Mouse (Mus musculus) splenic B cell, adult 2 months (primary cell): Measurements from ENCODE around the gene Prr7.

Experiments used
- DNase-seq: peaks from one replicate; pipeline ENCODE4 v3.0.0-alpha.2; 2011; ENCODE audit warnings: low read depth, low spot score
- H3K27me3 ChIP-seq: 2 replicates; pipeline ENCODE4 v1.6.1; 2012; ENCODE audit warnings: mild to moderate bottlenecking, low read length, moderate library complexity, mixed read lengths; ENCODE audit not compliant: control insufficient read depth, poor library complexity, insufficient read depth, severe bottlenecking
- H3K36me3 ChIP-seq: 2 replicates; pipeline ENCODE4 v1.6.1; 2012; ENCODE audit warnings: mild to moderate bottlenecking, low read length, moderate library complexity, mixed read lengths; ENCODE audit not compliant: control insufficient read depth, poor library complexity, insufficient read depth, severe bottlenecking

Gene Prr7

GRCm38 (mm10) chr13:55479008-55479407, 14.9 kb downstream of the Prr7 start:
- Histone ChIP-seq H3K36me3 (no peaks in the 10 kb centered on the region), H3K27me3 (no peaks in the 10 kb centered on the region)
- DNase-seq = peak; percentile 83

- no peak for DNase-seq
- H3K27me3 ChIP-seq = no peaks in the 10 kb centered on the region
These were observed 15.9 kb downstream of the Prr7 start for GRCm38 (mm10) chr13:55479929-55480328.

GRCm38 (mm10) chr13:55482542-55482941, 18.5 kb downstream of the Prr7 start:
- H3K27me3 ChIP-seq = no peaks in the 10 kb centered on the region
- H3K36me3 ChIP-seq = no peaks in the 10 kb centered on the region
- DNase-seq = no peak

More at GRCm38 (mm10) chr13:55479929-55480328, 15.9 kb downstream of the Prr7 start:
- H3K36me3 ChIP-seq = no peaks in the 10 kb centered on the region

- H3K36me3 ChIP-seq = no peaks in the 10 kb centered on the region
- no peaks in the 10 kb centered on the region; the same call in 1 of the 2 replicates for H3K27me3 ChIP-seq
- no peak for DNase-seq
These were observed 19.0 kb downstream of the Prr7 start for GRCm38 (mm10) chr13:55483071-55483470.

- Histone ChIP-seq H3K27me3 (no peaks in the 10 kb centered on the region; the same call in 1 of the 2 replicates), H3K36me3 (no peaks in the 10 kb centered on the region)
- DNase-seq = no peak
These were observed 19.5 kb downstream of the Prr7 start for GRCm38 (mm10) chr13:55483593-55483992.

- DNase-seq = no peak
- Histone ChIP-seq H3K36me3 (no peaks in the 10 kb centered on the region), H3K27me3 (no peaks in the 10 kb centered on the region; the same call in 1 of the 2 replicates)
These were observed 20.5 kb downstream of the Prr7 start for GRCm38 (mm10) chr13:55484520-55485088.

- Histone ChIP-seq H3K27me3 (no peaks in the 10 kb centered on the region; the same call in 1 of the 2 replicates), H3K36me3 (no peaks in the 10 kb centered on the region)
- no peak for DNase-seq
These were observed 22.1 kb downstream of the Prr7 start for GRCm38 (mm10) chr13:55486029-55486794.

GRCm38 (mm10) chr13:55486916-55487577, 23.0 kb downstream of the Prr7 start:
- no peaks in the 10 kb centered on the region for H3K36me3 ChIP-seq
- no peak for DNase-seq
- H3K27me3 ChIP-seq = no peaks in the 10 kb centered on the region; the same call in 1 of the 2 replicates

GRCm38 (mm10) chr13:55487578-55488498, 23.8 kb downstream of the Prr7 start, which contains the start of gene Dbn1:
Gene Dbn1, minus strand, starts transcription at chr13:55488111.
- H3K36me3 ChIP-seq = no peaks in the 10 kb centered on the region
- H3K27me3 ChIP-seq = no peaks in the 10 kb centered on the region; the same call in 1 of the 2 replicates
- no peak for DNase-seq

- H3K27me3 ChIP-seq = no peaks in the 10 kb centered on the region; the same call in 1 of the 2 replicates
- DNase-seq = no peak
- H3K36me3 ChIP-seq = no peaks in the 10 kb centered on the region; the same call in 1 of the 2 replicates
These were observed 30.2 kb downstream of the Prr7 start for GRCm38 (mm10) chr13:55494257-55494656.

GRCm38 (mm10) chr13:55494883-55495621, 31.0 kb downstream of the Prr7 start:
- no peak for DNase-seq
- no peaks in the 10 kb centered on the region; the same call in 1 of the 2 replicates for H3K36me3 ChIP-seq
- H3K27me3 ChIP-seq = no peaks in the 10 kb centered on the region; the same call in 1 of the 2 replicates

- no peaks in the 10 kb centered on the region; the same call in 1 of the 2 replicates for H3K36me3 ChIP-seq
- no peak for DNase-seq
- H3K27me3 ChIP-seq = no peaks in the 10 kb centered on the region; the same call in 1 of the 2 replicates
These were observed 31.6 kb downstream of the Prr7 start for GRCm38 (mm10) chr13:55495702-55496101.

- H3K36me3 ChIP-seq = no peaks in the 10 kb centered on the region; the same call in 1 of the 2 replicates
- DNase-seq = no peak
- H3K27me3 ChIP-seq = no peaks in the 10 kb centered on the region; the same call in 1 of the 2 replicates
These were observed 32.6 kb downstream of the Prr7 start for GRCm38 (mm10) chr13:55496661-55497060.
